Mouse (Mus musculus) adipocyte (in vitro differentiated cells): Measurements from ENCODE around the gene Tmem212.
A peak's percentile ranks its signal among the peaks of the same experiment; 100 is the strongest.

Source experiments
- DNase-seq: peaks from one replicate; pipeline ENCODE4 v3.0.0-alpha.2; 2016; ENCODE audit warnings: low spot score

Gene Tmem212

DNA sequence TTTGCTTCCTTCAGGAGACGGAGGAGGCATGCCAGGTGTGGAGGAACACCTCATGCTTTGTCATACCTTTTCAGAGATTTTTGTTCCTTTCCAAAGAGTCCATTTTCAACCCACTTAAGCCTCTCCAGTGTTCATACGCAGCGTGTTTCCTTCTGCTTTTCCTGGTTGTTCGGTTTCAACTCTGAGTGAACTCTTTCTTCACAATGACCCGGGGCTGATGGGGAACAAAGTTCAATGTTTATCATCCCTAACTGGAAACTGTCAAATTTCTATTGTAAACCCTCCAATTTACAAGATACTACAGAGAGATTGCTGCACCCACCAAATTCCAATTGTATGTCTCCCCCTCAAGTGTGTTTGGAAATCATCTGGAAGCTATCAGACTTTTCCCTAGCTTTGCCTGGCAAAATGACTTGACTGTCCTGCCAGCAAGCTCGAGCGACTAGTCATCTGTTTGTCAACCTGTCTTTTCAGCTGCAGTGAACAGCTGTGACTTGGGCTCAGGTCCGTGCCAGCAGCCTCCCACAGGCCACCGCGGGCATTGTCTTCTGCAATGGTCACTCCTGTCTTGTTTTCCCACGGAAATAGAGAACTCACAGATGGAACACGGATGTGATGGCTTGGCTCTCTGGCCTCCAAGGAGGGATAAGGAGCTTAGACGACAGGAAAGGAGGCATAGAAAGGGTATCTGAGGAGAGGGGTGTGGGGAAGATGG lies 3.0 kb upstream of the Tmem212 start:
- peak; percentile 76 for DNase-seq

DNA sequence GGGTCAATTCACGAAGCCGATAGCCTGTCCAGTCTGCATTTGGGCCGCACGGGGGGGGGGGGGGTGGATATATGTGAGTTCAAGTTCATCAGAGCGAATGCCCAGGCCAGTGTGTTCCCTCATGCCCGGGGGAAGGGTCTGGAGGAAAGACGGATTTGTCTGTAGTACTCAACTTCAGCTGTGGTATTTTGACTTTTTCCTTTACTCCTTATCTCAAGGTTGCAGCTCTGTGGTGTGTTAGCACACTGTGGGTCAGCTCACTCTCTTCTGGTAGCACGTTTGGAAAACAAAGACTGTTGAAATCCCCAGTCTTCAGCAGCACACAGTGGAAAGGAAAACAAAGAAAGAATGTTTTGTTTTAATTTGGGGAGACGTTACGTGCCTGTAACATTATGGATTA lies 2.0 kb upstream of the Tmem212 start:
- no peak for DNase-seq

DNA sequence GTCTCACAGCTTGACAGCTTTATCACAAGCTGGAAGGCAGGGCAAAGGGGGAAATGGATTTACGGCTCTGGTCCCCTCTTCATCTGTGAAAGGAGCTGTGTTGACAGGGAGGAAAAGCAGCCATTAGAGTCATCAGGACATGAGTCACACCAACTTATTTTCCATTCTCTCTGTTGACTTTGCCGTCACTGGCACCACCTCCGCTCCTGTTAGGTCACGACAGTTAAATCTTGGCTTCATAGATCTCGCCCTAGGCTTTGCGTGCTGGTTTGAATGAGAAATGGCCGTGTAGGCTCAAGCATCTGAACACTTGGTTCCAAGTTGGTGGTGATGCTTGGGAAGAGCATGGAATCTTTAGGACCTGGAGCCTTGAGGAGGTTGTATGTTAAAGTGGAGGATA lies 9.6 kb downstream of the Tmem212 start:
- peak; percentile 20 for DNase-seq

DNA sequence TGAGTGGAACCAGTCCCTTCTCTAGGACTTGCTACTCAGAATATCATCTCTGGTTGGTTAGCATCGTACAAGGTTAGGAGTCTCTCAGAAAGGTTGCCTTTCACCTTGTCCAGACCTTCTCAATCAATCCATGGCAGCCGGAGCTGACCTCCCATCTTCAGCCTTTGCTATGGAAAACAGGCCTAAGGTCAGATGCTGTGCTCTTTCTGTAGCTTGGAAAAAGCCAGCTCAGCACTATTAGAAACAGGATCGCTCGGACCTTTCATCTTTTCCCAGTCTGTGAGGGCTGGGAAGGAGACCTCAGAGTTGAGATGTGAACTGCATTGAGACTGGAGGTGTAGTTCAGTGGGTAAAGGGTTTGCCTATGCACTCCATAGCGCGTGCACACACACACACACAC lies 10.6 kb downstream of the Tmem212 start:
- DNase-seq, result no peak

DNA sequence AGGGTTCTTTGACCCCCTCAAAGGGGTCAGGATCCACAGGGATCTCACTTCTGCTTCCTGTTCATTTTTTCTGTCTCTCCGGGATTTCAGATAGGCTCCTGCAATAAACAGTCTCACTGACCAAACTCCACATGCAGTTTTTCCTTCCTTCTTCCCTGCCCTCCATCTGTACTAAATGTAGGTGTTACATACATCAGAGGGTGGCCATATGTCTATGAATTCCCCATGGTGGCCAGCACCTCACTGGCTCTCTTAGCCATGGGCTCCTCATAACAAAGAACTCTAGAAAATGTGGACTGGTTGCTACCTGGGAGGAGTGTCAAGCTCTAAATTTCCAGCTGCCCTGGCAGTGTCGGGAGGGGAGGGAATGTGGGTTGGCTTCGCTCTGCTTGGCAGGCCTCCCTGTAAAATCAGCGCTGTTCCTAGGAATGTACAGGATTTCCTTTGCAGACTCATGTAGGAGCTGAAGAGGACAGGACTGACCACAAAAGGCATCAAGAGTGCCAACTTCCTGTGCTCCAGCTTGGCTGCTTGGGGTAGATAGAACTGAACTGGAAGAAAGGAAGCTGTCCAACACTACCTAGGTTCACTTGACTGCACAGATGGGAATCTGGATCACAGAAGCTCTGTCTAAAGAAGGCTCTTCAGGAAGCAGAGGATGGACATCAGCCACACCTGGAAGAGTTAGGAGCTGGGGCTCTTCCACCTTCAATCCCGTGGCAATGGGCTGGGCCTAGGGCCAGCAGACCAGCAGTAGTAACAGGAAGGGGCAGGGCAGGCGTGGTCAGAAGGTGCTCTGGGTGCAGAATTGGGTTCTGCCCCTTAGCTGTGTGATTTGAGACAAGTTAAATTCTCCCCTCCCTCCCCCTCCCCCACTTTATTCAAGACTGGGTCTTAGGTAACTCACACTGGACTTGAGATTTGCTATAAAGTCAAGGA lies 14.0 kb downstream of the Tmem212 start:
- DNase-seq, result peak; percentile 32

DNA sequence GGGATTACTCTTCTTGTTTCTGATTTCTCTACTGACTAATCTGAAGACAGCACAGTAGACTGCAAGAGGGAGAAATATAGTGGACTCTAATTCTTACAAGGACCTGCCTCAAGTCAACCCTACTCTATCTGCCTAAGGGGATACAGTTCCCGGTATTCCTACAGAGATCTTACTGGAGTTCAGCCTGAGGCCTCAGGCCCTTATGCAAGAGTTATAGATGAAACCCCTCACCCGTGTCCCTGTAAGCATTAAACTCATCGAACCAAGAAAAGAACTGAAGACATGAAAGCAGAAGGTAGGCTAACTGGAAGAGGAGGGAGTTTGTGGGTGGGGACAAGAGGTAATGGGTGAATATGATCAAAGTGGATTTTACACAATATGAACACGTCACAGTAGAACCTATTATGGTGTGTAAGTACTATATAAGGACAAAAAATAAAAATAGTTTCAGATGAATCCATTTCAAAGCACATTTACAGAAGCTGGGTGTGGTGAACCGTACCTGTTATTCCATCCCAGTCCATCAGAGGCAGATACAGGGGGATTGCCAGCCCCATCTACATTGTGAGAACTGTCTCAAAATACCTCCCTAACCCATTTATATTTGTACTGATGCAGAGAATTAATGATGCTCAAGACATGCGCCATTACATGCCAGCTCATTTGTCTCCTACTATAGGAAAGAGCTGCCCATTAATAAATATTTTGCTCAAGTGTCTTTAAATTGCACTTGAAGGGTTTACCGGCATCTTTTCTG lies 17.1 kb downstream of the Tmem212 start:
- DNase-seq, result no peak

DNA sequence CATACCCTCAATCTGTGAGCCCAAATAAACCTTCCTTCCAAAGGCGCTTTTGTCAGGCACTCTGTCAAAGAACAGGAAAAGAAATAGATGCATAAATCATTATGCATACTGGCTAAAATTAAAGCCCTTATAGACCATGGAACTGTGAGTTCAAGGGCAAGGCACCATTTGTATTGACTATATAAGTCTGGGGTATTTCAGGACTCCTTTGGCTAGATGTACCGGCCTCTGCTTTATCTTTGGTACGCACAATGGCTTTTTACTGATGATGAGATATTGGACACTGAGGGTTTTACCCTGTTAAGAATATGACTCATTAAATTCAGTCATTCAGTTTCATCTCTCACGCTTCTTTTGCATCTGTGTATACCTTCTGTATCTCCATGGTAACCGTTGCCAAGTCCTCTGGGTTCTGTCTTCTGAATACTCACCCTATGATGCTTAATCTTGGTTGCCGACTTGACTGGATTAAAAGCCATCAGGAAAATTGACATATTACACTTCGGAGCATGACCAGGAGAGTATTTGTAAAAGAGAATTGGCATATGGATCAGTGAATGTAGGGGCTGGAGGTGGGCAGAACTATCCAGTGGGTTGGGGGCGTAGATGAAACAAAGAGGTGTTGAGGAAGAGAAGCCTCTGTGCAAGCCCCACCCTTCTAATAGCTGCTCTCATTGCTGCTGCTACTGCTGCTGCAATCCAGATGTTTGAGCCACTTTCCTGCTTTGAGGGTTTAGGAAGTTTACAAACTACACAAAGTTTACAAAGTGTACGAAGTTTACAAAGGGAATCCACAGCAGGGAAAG lies 22.7 kb downstream of the Tmem212 start:
- DNase-seq, result no peak

DNA sequence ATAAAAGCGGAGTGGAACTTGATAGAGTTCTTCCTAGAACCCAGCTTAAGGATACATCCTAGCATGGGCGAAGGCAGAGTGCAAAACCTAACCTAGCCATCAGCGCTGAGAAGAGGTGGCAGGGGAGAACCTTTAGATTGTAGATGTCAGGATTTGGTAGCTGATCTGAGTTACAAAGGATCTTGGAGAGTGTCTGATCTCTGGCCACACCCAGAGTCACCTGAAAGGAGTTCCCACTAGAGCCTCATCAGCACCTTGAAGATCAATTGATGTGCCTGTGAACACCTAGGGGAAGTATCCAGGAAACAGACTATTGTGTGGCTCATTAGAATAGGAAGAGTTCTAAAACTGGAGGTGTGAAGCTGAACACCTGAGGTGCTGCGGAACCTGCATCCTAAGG lies 23.7 kb downstream of the Tmem212 start:
- no peak for DNase-seq

DNA sequence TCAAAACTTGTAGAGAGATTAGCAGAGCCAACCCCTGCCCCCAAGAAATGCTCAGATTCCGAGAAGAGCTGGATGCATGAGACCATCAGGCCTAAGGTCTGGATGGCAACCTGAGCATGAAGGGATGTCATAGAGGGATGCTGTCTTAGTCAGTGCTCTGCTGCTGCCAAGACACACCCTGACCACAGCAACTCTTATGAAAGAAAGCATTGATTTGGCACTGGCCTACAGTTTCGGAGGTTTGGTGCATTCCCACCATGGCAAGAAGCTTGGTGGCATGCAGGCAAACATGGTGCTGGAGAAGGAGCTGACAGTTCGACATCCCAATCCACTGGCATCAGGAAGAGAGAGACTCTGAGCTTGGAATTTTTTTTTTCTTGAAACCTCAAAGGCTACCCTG lies 24.3 kb downstream of the Tmem212 start:
- no peak for DNase-seq

DNA sequence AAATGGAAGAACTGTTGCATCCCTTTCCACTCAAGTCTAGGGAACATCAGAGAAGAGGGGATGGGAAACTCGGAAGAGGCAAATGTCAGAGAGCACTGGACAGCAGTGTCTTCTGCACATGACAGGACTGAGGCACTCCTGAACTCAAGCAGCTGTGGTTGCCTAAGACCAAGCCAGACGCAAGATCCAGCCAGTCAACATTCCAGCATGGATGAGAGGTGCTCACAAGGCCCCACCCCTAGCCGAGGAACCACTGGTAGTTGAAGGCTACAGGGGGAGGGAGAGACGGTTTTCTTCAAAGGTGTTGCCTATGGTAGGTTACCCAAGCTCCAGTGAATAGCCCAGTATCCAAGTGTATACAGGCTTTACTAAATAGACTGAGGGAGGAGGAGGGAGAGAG lies 24.8 kb downstream of the Tmem212 start:
- no peak for DNase-seq

DNA sequence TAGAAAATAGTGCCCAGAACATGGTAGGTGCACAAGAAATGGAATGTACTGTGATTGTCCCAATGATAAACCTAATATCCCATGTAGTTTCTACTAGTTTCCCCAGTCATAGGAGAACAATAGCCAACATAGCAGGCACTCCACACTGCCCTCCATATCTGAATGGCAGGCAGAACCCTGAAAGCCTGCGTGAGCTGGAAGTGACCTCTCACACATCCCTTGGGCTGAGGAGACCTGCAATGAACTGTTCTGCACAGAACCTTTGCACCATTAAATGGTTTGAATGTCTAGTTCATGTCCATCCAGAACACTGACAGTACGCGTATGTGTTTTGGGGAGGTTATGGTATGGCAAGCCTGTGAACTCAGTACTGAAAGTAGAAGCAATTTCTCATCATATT lies 27.5 kb downstream of the Tmem212 start:
- DNase-seq, result no peak

DNA sequence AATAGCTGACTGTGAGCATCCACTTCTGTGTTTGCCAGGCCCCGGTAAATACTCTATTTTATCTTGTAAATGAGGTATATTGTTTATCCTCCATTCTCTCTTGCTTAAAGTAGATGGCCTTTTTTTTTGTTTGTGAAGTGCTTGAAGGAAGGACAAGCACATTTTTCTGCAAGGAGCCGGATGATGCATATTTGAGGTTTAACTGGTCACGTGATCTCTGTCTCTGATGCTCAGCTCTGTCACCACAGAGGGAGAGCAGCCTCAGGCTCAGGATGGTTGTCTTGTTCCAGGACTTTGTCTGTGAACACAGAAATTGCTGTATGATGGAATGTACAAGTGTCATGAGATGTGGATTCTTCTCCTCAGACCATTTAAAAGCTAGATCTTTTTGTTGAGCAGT lies 28.4 kb downstream of the Tmem212 start:
- DNase-seq, result no peak

DNA sequence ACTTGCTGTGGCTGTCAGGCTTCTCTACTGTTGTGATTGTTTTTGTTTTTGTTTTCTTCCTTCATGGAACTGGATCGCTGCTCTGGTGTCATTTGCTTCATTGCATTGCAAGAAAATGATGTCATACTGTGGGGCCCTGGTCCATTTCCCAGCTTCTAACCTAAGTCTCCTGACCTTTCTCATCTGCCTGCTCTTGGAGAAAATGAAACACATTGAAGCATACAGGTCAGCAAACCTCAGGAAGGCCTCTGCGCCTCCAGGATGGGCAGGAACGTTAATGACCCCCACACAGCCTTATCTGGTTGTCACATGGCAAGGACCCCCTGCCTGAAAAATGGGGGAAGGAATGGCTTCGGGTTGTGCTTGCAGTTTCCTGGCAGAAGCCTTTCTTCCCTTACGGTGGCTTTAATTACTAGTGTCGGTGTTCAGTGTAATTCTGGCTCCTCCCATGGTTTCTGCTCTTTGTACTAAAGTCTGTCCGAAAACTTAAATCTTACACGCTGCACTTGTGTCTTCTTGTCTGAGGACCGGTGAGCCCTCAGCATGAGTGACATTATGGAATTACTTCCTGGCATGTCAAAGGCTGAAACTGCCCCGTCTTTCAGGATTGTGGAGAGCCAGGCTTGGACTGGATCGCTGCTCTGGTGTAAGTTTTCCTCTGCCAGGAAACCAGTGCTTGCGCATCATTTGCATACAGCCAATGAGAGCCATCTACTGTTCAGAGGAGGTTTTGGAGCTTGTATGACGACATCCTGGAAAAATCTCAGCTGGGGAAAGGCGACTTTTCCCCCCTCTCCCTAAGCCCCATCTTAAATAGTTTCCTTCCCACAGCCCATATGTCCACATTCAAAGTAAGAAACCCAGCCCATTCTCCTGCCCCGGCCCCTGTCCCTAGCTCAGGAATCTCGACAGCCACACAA lies 33.1 kb downstream of the Tmem212 start:
- DNase-seq, result peak; percentile 97

DNA sequence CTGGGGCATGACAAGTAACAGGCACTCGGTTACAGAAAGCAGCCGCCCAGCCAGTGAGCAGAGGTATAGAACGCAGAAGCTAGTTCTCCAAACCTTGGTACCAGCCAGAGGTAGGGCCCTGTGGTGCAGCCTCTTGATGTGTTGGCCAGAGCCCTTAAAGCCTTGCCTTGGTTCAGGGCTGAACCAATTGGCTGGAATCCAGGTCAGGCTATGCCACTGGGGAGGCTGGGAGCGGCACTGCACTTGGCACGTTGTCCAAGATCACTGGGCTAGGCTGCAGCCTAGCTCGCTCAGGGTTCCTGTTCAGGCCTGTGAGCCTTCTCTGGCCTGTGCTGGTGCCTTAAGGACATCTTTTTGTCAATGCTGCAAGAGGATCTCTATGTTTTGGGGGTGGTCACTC lies 34.6 kb downstream of the Tmem212 start:
- peak; percentile 97 for DNase-seq

DNA sequence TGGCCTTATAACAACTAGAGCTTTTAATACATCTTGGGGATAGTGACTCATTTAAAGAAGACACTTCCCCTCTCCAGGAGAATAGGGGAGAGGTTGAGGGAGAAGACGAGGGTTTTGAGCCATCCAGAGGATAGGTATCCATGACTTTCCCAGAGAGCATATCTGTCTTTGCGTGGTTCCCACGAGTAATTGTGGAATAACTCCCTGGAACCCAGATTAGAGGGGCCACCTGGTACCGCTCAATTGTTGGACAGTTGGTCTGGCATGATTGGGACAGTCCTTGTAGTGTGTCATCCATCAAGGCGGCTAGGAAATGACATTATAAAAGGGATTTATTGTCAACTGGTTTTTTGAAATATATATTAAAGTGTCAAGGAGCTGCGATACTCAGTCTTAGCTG lies 35.1 kb downstream of the Tmem212 start:
- DNase-seq, result no peak

DNA sequence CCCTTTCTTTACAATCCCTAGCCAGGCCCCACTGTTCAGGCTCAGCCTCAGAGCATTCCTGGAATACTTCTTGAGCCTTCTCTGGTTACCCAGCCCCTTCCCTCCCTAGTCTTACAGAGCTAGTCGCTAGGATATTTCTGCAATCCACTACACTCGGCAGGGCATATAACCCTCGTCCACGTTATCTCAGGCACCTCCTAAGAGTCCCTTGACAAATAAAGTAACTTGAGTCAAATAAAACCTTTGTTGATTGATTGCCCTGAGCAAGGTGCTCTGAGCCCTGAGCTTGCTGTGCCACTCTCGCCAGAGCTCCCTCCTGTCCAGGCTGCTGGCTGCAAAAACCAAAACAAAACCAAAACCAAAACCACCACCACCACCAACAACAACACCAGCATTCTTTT lies 37.0 kb downstream of the Tmem212 start:
- peak; percentile 25 for DNase-seq

DNA sequence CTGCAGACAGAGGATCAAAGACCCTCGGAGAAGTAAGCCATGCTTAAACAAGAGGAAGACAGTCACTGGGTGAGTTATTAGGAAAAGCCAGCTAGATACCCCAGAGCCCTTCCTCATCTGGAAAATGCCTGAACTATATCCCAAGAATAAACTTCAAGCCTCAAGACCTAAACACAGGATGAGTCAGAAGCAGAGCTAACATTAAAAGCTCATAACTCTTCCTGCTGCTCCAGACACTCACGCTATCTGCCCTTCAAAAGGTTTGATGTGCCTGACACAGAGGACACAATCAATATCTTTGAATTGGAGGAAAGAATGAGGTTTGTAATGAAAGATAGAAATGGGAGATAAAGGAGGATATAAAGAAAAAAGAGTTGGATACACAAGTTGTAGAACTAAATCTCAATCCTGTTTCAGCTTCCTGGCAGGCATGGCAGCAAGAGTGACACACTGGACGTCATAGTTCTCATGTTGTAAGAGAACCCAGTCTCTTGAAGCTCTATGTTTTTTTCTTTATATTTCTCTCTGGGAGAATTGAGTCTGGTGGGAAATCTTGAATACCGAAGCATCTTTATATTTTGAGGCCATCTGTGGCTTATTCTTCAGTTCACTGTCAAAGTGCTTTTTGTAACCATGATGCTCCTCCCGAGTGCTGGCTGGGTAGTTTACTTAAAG lies 37.6 kb downstream of the Tmem212 start:
- DNase-seq, result no peak

DNA sequence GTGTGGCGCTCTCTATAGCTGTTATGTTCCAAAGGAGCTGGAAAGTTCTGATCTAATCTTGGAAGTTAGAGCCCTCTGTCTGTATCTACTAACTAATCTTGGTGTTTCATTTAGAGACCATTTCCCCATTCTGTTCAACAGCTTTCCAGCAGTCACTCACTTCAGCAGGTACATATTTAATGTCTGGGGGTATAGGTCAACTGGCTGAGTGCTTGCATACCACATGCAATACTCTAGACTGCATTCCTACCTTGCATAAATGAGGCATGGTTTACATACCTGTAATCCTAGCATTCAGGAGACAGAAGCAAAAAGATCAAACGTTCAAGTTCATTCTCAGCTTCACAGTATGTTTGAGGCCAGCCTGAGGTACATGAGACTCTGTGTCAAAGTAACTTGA lies 39.9 kb downstream of the Tmem212 start:
- no peak for DNase-seq

DNA sequence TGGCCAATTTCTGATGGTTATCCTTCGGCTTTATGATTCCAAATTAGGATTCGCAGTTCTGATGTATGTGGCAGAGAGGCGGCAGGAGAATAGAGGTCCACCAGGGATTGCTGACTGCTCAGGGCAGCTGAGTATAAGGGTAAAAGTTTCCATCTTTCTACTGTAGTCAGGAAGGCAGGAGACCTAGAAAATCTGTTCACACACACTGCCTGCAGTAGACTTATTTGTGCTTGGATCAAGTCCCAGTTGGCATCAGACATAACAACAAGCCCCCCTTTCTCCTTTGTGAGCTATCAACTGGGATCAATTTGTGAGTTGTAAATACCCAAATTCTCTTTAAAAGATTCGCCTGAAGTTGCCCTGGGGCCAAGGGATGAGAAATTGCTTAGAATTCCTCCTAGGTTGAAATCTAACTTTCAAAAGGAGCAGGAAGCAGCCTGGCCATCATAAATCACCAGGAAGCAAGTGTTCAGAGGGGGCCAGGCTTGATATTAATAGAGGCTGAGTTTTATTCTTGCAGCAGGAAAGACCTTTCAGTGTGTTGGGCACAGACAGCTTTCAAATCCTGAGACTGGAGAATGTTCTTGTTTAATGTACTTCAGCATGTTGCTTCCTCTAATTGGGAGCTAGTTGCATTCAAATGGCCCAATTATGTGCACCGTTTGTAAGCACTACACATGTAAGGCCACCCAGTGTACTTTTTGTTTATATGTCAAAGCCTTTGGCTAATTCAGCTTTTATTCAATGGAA lies 41.6 kb downstream of the Tmem212 start:
- DNase-seq, result no peak
